Mouse (Mus musculus) C2C12 (cell line): Measurements from ENCODE around the gene Gzmk. TPM values are rescaled to one million over a fixed set of nuclear protein-coding genes. Genes with fewer than 3 reads are reported as not detected.

Source experiments
- H3K27me3 ChIP-seq: one replicate; pipeline ENCODE4 v1.6.1; 2011; ENCODE audit not compliant: control insufficient read depth, insufficient read depth, insufficient read length
- H3K36me3 ChIP-seq: one replicate; pipeline ENCODE4 v1.6.1; 2011; ENCODE audit not compliant: control insufficient read depth, insufficient read depth
- H3K4me3 ChIP-seq: one replicate; pipeline ENCODE4 v1.5.1; 2011; ENCODE audit warnings: mild to moderate bottlenecking, control low read depth; ENCODE audit not compliant: poor library complexity, insufficient read depth, severe bottlenecking
- H3K79me2 ChIP-seq: one replicate; pipeline ENCODE4 v1.6.1; 2011; ENCODE audit not compliant: control insufficient read depth, insufficient read depth
- H3K79me3 ChIP-seq: one replicate; pipeline ENCODE4 v1.6.1; 2011; ENCODE audit warnings: low read depth, control low read depth
- H3ac ChIP-seq: one replicate; pipeline ENCODE3; 2011; ENCODE audit warnings: low read depth; ENCODE audit not compliant: control insufficient read depth, insufficient read length
- CEBPB ChIP-seq: IDR thresholded peaks from one replicate; pipeline ENCODE4 v1.6.1; 2011; ENCODE audit warnings: low read depth, mild to moderate bottlenecking, control low read depth, moderate library complexity
- CTCF ChIP-seq: IDR thresholded peaks from one replicate; pipeline ENCODE4 v1.5.1; 2011; ENCODE audit not compliant: control insufficient read depth, insufficient read depth, insufficient read length
- FOSL1 ChIP-seq: IDR thresholded peaks from one replicate; pipeline ENCODE4 v1.8.0; 2011; ENCODE audit warnings: mild to moderate bottlenecking, low read length; ENCODE audit not compliant: poor library complexity, insufficient read depth, severe bottlenecking
- MAX ChIP-seq: IDR thresholded peaks from one replicate; pipeline ENCODE4 v1.6.1; 2011; ENCODE audit warnings: mild to moderate bottlenecking, control low read depth
- MYOD1 ChIP-seq: IDR thresholded peaks from one replicate; pipeline ENCODE4 v1.6.1; 2011; ENCODE audit warnings: low read depth; ENCODE audit not compliant: control insufficient read depth, insufficient read length
- MYOG ChIP-seq: IDR thresholded peaks from one replicate; pipeline ENCODE4 v1.6.1; 2011; ENCODE audit not compliant: control insufficient read depth, insufficient read length; ENCODE audit errors: extremely low read depth
- USF1 ChIP-seq: IDR thresholded peaks from one replicate; pipeline ENCODE4 v1.6.1; 2011; ENCODE audit warnings: low read depth, mild to moderate bottlenecking, control low read depth, moderate library complexity
- polyA plus RNA-seq: library from polyadenylated mRNA; unstranded; fragments of >200 nt; fragmentation: generic; extraction: Trizol; gene quantifications from one replicate; pipeline ENCODE4 v1.2.1, GENCODE M21; 2012; ENCODE audit warnings: missing spikeins

The Gzmk gene
- polyA plus RNA-seq, 1 experiment = 0.26 TPM

GRCm38 (mm10) chr13:113174162-113174561 is 51.5 kb downstream of the Gzmk start:
- no peak overlapping the region for H3K4me3 ChIP-seq
- H3K27me3 ChIP-seq = no peaks in the 10 kb centered on the region
- H3ac ChIP-seq = no peak overlapping the region
- no peaks in the 10 kb centered on the region for H3K79me2 ChIP-seq
- no peak for TF ChIP-seq MYOD1
- TF ChIP-seq MYOG = no peak
- no peak for TF ChIP-seq CTCF
- no peak for TF ChIP-seq MAX
- TF ChIP-seq USF1 = no peak
- TF ChIP-seq FOSL1 = no peak
- no peak for TF ChIP-seq CEBPB
- H3K79me3 ChIP-seq = no peaks in the 10 kb centered on the region
- no peaks in the 10 kb centered on the region for H3K36me3 ChIP-seq

- H3K36me3 ChIP-seq = no peaks in the 10 kb centered on the region
- no peak overlapping the region for H3K4me3 ChIP-seq
- no peaks in the 10 kb centered on the region for H3K79me3 ChIP-seq
- H3K27me3 ChIP-seq = no peaks in the 10 kb centered on the region
- no peak for TF ChIP-seq MYOG
- TF ChIP-seq FOSL1 = no peak
- H3K79me2 ChIP-seq = no peaks in the 10 kb centered on the region
- no peak overlapping the region for H3ac ChIP-seq
Measured at GRCm38 (mm10) chr13:113170256-113170655, 55.5 kb downstream of the Gzmk start.

- no peak overlapping the region for H3ac ChIP-seq
- H3K79me3 ChIP-seq = no peaks in the 10 kb centered on the region
- no peaks in the 10 kb centered on the region for H3K27me3 ChIP-seq
- TF ChIP-seq MAX (no peak), CTCF (no peak), MYOD1 (no peak)
- H3K4me3 ChIP-seq = no peak overlapping the region
- no peaks in the 10 kb centered on the region for H3K79me2 ChIP-seq
- H3K36me3 ChIP-seq = no peaks in the 10 kb centered on the region
Measured at GRCm38 (mm10) chr13:113168018-113168534, 57.6 kb downstream of the Gzmk start.

- Histone ChIP-seq H3K36me3 (no peaks in the 10 kb centered on the region), H3ac (no peak overlapping the region), H3K79me3 (no peaks in the 10 kb centered on the region), H3K79me2 (no peaks in the 10 kb centered on the region), H3K27me3 (no peaks in the 10 kb centered on the region), H3K4me3 (no peak overlapping the region)
- no peak for TF ChIP-seq MYOD1
- no peak for TF ChIP-seq MAX
- TF ChIP-seq USF1 = no peak
- no peak for TF ChIP-seq FOSL1
- TF ChIP-seq MYOG = no peak
Measured at GRCm38 (mm10) chr13:113164252-113165005, 61.3 kb downstream of the Gzmk start.

- H3K27me3 ChIP-seq = no peaks in the 10 kb centered on the region
- no peak for TF ChIP-seq USF1
- no peak for TF ChIP-seq CEBPB
- TF ChIP-seq CTCF = no peak
- TF ChIP-seq MYOG = no peak
- TF ChIP-seq MYOD1 = no peak
- TF ChIP-seq FOSL1 = no peak
- TF ChIP-seq MAX = no peak
- H3K79me3 ChIP-seq = no peaks in the 10 kb centered on the region
- no peaks in the 10 kb centered on the region for H3K79me2 ChIP-seq
- no peak overlapping the region for H3K4me3 ChIP-seq
- no peak overlapping the region for H3ac ChIP-seq
- no peaks in the 10 kb centered on the region for H3K36me3 ChIP-seq
Measured at GRCm38 (mm10) chr13:113151556-113151955, 74.2 kb downstream of the Gzmk start.

GRCm38 (mm10) chr13:113139597-113139996 is 86.1 kb downstream of the Gzmk start:
- no peaks in the 10 kb centered on the region for H3K79me3 ChIP-seq
- no peak overlapping the region for H3K4me3 ChIP-seq
- H3K79me2 ChIP-seq = no peaks in the 10 kb centered on the region
- no peak overlapping the region for H3ac ChIP-seq
- no peaks in the 10 kb centered on the region for H3K27me3 ChIP-seq
- no peaks in the 10 kb centered on the region for H3K36me3 ChIP-seq
- no peak for TF ChIP-seq MAX
- TF ChIP-seq MYOD1 = no peak
- no peak for TF ChIP-seq MYOG
- no peak for TF ChIP-seq FOSL1
- TF ChIP-seq CEBPB = no peak
- TF ChIP-seq CTCF = no peak
- no peak for TF ChIP-seq USF1
